Mouse (Mus musculus): Measurements from ENCODE around the gene Tmem150a.

DNA sequence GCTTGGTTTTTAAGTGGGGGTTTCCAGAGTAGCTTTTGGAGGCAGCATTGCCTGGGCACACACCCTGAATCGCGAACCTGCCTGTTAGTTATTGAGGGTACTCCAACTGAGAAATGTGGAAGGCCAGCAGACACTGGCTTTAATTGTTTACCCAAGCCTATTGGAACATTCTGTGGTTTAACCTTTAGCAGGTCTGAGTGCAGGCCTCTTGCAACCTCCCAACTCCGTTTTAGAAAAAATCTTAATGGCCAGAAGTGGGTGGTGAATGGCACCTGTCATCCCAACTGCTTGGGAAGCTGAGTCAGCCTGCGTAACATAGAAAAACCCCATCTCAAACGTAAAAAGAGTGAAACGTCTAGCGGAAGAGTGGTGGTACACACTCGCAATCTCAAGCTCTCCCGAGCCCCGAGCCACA lies 41.6 kb downstream of the Tmem150a start:
- TF ChIP-seq CTCF (IDR thresholded peaks at IDR 0.05; ENCODE audit: low read depth) (no peak), EP300 (IDR thresholded peaks at IDR 0.05; ENCODE audit: low read depth) (no peak)

Data from liver, postnatal 0 days (tissue).